Mouse (Mus musculus): ENCODE measurements at regions not wholly inside any gene's neighbourhood (a gene's known extent, or its start where the extent isn't known, plus 50 kb on each side); places are given as distances from the start of the nearest gene placed in this dataset.
A peak's percentile ranks its signal among the peaks of the same experiment; 100 is the strongest.

DNA sequence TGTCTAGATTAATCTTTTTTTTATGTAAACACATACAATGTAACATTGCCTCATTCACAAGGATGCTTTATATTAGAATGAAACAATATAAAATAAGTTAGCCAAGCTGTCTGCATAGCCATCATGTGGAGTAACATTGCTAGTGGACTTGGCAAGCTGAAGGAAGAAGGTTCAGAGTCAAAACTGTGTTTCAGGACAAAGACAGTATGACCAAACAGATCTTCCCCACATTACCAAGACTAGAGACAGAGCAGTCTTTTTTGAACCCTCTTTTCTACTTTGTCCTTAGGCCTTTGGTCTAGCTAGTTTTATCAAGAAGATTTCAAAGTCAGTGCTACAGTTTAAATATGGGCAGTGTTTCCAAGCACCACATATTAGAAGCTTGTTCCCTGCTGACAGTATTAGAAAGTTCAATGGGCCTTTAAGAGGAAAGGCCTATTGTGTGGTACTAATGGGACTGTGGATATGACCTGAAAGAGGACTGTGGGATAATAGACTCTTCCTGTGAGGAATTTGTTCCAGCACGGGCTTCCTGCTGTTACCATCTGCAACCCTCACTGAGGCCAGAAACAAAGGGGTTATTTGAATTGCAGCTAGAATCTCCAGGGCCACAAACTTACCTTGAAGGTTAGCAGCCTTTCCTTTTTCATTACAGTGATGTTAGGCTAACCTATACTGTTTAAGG, 449.1 kb upstream of the Lrrc7 start:
- Histone ChIP-seq H3K36me3 (ENCODE audit: control insufficient read depth, insufficient read depth, low read length) (no peaks in the 10 kb centered on the region), H3K4me1 (ENCODE audit: control insufficient read depth, insufficient read depth, low read length) (peaks cover 4% of the 10 kb centered on the region; the same call in 1 of the 2 replicates), H3K4me2 (ENCODE audit: low read length) (no peak overlapping the region), H3K27me3 (replicated peaks; ENCODE audit: control insufficient read depth, insufficient read depth, low read length) (no peaks in the 10 kb centered on the region), H3K9ac (ENCODE audit: low read length) (no peak overlapping the region), H3K4me3 (ENCODE audit: low read depth, low read length) (no peak overlapping the region), H3K27ac (ENCODE audit: low read depth, low read length) (no peak overlapping the region), H3K9me3 (replicated peaks; ENCODE audit: control insufficient read depth, low read length) (no peaks in the 10 kb centered on the region)
- 3% methylated on average over 1 of the region's 1 CpGs for WGBS
- peak; percentile 42 for DNase-seq (ENCODE audit: low spot score)
- ATAC-seq: peak; percentile 74; the same call in 1 of the 2 replicates

DNA sequence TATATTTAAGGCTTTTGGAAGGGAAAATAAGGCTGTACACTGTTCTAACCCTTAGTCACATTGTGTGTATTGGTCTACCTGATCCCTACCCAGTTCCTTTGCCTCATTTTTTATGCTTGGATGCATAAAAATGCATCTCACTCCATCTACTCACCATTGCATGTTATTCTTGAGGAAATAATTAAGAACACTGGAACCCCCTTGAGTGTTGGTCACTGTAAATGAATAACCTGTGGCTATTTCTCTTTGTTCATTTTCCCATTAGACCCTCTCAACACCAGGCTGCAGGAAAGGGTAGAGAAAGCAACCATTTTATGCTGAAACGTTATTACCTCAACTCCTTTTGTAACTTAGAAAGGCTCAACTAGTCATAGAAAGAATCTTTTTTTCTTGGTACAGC, 442.0 kb upstream of the Lrrc7 start:
- DNase-seq (ENCODE audit: low spot score): no peak
- Histone ChIP-seq H3K9ac (ENCODE audit: low read length) (no peak overlapping the region), H3K4me3 (ENCODE audit: low read depth, low read length) (no peak overlapping the region), H3K27ac (ENCODE audit: low read depth, low read length) (no peak overlapping the region), H3K9me3 (replicated peaks; ENCODE audit: control insufficient read depth, low read length) (no peaks in the 10 kb centered on the region), H3K36me3 (ENCODE audit: control insufficient read depth, insufficient read depth, low read length) (no peaks in the 10 kb centered on the region), H3K4me1 (ENCODE audit: control insufficient read depth, insufficient read depth, low read length) (no peaks in the 10 kb centered on the region), H3K4me2 (ENCODE audit: low read length) (no peak overlapping the region), H3K27me3 (replicated peaks; ENCODE audit: control insufficient read depth, insufficient read depth, low read length) (no peaks in the 10 kb centered on the region)
- WGBS: 4% methylated on average over 1 of the region's 1 CpGs
- no peak for ATAC-seq

DNA sequence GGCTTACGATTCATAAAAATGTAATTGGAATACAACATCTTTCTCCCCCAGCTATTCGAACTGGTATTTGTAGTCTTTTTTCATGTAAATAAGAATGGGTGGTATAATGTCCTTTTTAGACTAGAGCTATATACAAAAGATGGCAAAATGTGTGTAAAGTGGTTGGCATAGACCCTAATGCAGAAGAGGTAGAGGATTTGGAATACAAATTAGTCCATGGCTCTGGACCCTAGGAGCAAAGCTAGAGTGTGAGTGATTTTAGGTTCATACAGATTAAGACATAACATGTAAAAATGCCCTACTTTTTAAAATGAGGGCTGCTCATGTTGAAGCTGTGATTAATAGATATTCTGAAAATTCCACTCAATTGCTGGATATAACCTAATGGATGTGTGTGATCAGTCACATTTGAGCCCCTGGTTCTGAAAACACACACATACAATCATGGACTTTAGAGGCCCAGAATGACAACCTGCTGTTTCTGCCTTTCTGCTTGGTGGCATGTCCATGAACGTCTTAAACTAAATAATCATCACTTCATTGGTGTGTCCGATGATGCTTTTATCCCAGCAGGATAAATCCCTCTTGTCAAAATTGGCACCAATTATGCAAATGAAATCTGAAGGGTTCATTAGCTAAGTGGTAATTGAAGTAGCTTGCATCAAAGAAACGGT, 423.6 kb upstream of the Lrrc7 start:
- Histone ChIP-seq H3K27me3 (replicated peaks; ENCODE audit: control insufficient read depth, insufficient read depth, low read length) (no peaks in the 10 kb centered on the region), H3K9me3 (replicated peaks; ENCODE audit: control insufficient read depth, low read length) (no peaks in the 10 kb centered on the region), H3K27ac (ENCODE audit: low read depth, low read length) (no peak overlapping the region), H3K4me3 (ENCODE audit: low read depth, low read length) (no peak overlapping the region), H3K4me2 (ENCODE audit: low read length) (no peak overlapping the region), H3K36me3 (ENCODE audit: control insufficient read depth, insufficient read depth, low read length) (no peaks in the 10 kb centered on the region), H3K4me1 (ENCODE audit: control insufficient read depth, insufficient read depth, low read length) (0 out of 2 replicates have a peak, but pooled peaks cover 2% of the 10 kb centered on the region), H3K9ac (ENCODE audit: low read length) (no peak overlapping the region)
- WGBS: 18% methylated on average over 5 of the region's 5 CpGs
- DNase-seq (ENCODE audit: low spot score): peak; percentile 49
- ATAC-seq: peak; percentile 77

DNA sequence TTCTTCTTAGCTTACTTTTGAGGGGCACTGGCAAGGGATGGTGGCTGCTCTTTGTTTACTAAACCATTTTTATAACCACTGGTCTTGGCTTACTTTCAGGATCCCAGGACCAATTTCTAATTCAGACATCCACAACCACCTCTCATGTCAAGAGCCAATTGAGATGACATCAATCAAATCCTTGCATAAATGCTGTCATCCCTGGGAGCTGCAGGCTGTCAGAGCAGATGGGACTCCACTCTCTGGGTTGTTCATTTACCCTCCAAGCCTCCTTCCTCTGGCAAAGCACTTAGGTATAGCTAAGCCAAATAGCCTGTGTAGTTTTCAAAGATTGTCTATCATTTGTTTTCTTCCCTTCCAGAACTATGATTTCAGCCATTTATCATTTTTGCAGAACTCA, 385.0 kb upstream of the Lrrc7 start:
- H3K27me3 ChIP-seq (replicated peaks; ENCODE audit: control insufficient read depth, insufficient read depth, low read length): no peaks in the 10 kb centered on the region
- H3K4me2 ChIP-seq (ENCODE audit: low read length): no peak overlapping the region
- DNase-seq (ENCODE audit: low spot score) (peak; percentile 39), ATAC-seq (peak; percentile 58)
- H3K36me3 ChIP-seq (ENCODE audit: control insufficient read depth, insufficient read depth, low read length): no peaks in the 10 kb centered on the region
- no peak overlapping the region for H3K27ac ChIP-seq (ENCODE audit: low read depth, low read length)
- no peak overlapping the region for H3K9ac ChIP-seq (ENCODE audit: low read length)
- 0 out of 2 replicates have a peak, but pooled peaks cover 3% of the 10 kb centered on the region for H3K9me3 ChIP-seq (replicated peaks; ENCODE audit: control insufficient read depth, low read length)
- no peaks in the 10 kb centered on the region for H3K4me1 ChIP-seq (ENCODE audit: control insufficient read depth, insufficient read depth, low read length)
- H3K4me3 ChIP-seq (ENCODE audit: low read depth, low read length): no peak overlapping the region

DNA sequence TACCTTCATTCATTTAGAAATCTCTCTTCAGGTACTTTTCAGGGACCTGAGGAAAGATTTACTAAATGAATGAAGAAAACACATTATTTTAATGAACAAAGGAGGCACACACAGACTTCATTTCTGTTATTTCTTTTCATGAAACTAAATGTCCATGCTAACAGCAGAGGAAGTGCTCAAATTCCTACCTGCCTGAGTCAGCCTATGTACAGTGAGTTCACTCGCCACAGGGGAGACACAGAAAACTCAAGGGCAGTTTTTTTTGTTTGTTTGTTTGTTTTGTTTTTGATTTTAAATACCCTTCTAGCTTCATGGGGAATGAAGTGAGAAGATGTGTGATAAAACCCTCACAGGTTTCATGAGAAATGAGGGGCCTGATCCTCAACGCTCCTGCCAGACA, 343.1 kb upstream of the Lrrc7 start:
- Histone ChIP-seq H3K4me3 (ENCODE audit: low read depth, low read length) (no peak overlapping the region), H3K27ac (ENCODE audit: low read depth, low read length) (no peak overlapping the region), H3K4me1 (ENCODE audit: control insufficient read depth, insufficient read depth, low read length) (no peaks in the 10 kb centered on the region), H3K36me3 (ENCODE audit: control insufficient read depth, insufficient read depth, low read length) (no peaks in the 10 kb centered on the region), H3K27me3 (replicated peaks; ENCODE audit: control insufficient read depth, insufficient read depth, low read length) (no peaks in the 10 kb centered on the region), H3K9ac (ENCODE audit: low read length) (no peak overlapping the region), H3K4me2 (ENCODE audit: low read length) (no peak overlapping the region), H3K9me3 (replicated peaks; ENCODE audit: control insufficient read depth, low read length) (no peaks in the 10 kb centered on the region)
- DNase-seq (ENCODE audit: low spot score) (no peak), ATAC-seq (no peak)
- 77% methylated on average over 2 of the region's 2 CpGs for WGBS

DNA sequence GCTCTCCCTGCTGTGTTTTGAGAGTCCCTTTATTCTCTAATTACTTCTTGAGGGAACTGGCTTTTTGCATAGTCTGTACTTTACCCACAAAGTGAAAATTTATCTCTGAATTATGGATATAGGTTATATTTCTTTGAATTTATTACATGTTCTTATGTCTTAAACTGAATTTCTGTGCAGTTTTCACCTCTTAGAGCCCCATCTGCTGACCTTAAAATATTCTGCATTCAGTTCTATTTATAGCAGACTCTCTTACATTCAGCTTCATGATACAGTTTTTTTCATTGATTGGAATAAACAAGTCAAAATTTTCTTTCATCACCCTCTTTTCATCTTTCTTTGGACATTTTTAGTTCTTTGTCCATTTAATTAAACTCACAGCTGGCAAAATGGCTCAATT, 337.4 kb upstream of the Lrrc7 start:
- no peak overlapping the region for H3K4me3 ChIP-seq (ENCODE audit: low read depth, low read length)
- ATAC-seq (no peak), DNase-seq (ENCODE audit: low spot score) (no peak)
- H3K27ac ChIP-seq (ENCODE audit: low read depth, low read length): no peak overlapping the region
- H3K27me3 ChIP-seq (replicated peaks; ENCODE audit: control insufficient read depth, insufficient read depth, low read length): no peaks in the 10 kb centered on the region
- no peak overlapping the region for H3K9ac ChIP-seq (ENCODE audit: low read length)
- no peak overlapping the region for H3K4me2 ChIP-seq (ENCODE audit: low read length)
- no peaks in the 10 kb centered on the region for H3K36me3 ChIP-seq (ENCODE audit: control insufficient read depth, insufficient read depth, low read length)
- H3K4me1 ChIP-seq (ENCODE audit: control insufficient read depth, insufficient read depth, low read length): no peaks in the 10 kb centered on the region
- no peaks in the 10 kb centered on the region for H3K9me3 ChIP-seq (replicated peaks; ENCODE audit: control insufficient read depth, low read length)

DNA sequence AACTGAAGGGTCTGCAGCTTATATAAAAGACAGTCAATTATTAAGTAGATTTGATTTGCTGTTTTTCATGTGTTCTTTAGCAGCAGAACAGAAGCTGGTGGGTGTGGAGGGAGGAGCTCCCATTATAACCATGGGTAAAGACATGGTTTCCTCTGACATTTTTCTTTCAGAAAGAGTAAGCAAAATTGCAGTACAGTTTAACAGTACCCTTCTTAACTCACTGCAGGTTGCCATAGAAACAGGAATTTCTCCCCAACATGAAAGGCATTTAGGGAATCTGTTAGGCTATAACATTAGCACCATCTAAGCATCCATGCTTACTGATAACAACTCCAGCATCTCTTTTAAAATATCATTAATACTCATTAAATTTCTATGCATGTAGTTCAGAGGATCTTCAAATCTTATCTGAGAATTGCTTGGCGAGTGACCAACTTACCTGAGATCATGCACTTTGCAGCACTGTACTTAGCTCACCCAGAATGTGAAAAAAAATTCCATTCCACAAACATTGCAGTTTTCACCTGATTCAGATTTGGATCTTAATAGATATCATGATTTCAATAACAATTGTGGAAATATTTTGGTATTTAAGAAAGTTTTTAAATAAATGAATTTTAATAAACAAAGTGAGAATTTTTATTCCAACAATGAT, 324.8 kb upstream of the Lrrc7 start:
- DNase-seq (ENCODE audit: low spot score) (peak; percentile 72), ATAC-seq (peak; percentile 84)
- Histone ChIP-seq H3K27me3 (replicated peaks; ENCODE audit: control insufficient read depth, insufficient read depth, low read length) (no peaks in the 10 kb centered on the region), H3K36me3 (ENCODE audit: control insufficient read depth, insufficient read depth, low read length) (no peaks in the 10 kb centered on the region), H3K27ac (ENCODE audit: low read depth, low read length) (no peak overlapping the region), H3K4me3 (ENCODE audit: low read depth, low read length) (no peak overlapping the region), H3K4me1 (ENCODE audit: control insufficient read depth, insufficient read depth, low read length) (peaks cover 5% of the 10 kb centered on the region), H3K9ac (ENCODE audit: low read length) (no peak overlapping the region), H3K4me2 (ENCODE audit: low read length) (no peak overlapping the region), H3K9me3 (replicated peaks; ENCODE audit: control insufficient read depth, low read length) (no peaks in the 10 kb centered on the region)
- WGBS: 79% methylated on average over 1 of the region's 1 CpGs

DNA sequence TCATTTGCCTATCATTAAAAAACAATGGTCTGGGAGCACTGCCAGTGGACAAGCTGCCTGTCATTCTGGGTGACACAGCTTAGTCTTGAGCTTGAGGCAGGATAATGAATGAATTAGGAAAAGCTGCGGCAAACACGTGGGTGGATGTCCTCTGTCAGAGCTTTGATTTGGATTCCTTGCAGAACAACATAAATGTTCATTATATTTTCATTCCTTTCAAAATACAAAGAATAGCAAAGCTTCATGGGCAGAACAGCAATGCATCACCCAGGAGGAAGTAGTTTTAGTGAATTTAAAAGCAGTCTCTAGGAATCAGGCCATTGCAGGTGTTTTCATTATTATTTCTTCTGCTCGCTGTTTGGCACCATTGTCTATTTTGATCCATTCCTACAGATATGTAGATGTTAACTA, 324.3 kb upstream of the Lrrc7 start:
- no peak overlapping the region for H3K9ac ChIP-seq (ENCODE audit: low read length)
- H3K4me1 ChIP-seq (ENCODE audit: control insufficient read depth, insufficient read depth, low read length): peaks cover 5% of the 10 kb centered on the region
- 37% methylated on average over 3 of the region's 3 CpGs for WGBS
- no peaks in the 10 kb centered on the region for H3K36me3 ChIP-seq (ENCODE audit: control insufficient read depth, insufficient read depth, low read length)
- H3K4me3 ChIP-seq (ENCODE audit: low read depth, low read length): no peak overlapping the region
- peak; percentile 68 for DNase-seq (ENCODE audit: low spot score)
- no peaks in the 10 kb centered on the region for H3K9me3 ChIP-seq (replicated peaks; ENCODE audit: control insufficient read depth, low read length)
- peak; percentile 85 for ATAC-seq
- no peak overlapping the region for H3K4me2 ChIP-seq (ENCODE audit: low read length)
- H3K27me3 ChIP-seq (replicated peaks; ENCODE audit: control insufficient read depth, insufficient read depth, low read length): no peaks in the 10 kb centered on the region
- H3K27ac ChIP-seq (ENCODE audit: low read depth, low read length): no peak overlapping the region

Data from forebrain, embryonic 14.5 days (tissue).